Mouse (Mus musculus) kidney, embryonic 15.5 days (tissue): ENCODE data around the gene Eif3c. TPM values are rescaled to one million over a fixed set of nuclear protein-coding genes. Genes with fewer than 3 reads are reported as not detected.

Experiments used
- ATAC-seq: fragments of 200-750 bp; cut with Nextera tagmentation; replicated peaks from 2 replicates; pipeline ENCODE4 v1.8.0; 2017; ENCODE audit warnings: moderate TSS enrichment; ENCODE audit not compliant: low FRiP score
- H3K27ac ChIP-seq: fragments of 300-500 bp; sonication (generic); 2 replicates; pipeline ENCODE4 v1.5.1; 2015; ENCODE audit warnings: mild to moderate bottlenecking, inconsistent platforms
- H3K27me3 ChIP-seq: fragments of 300-500 bp; sonication (generic); 2 replicates; pipeline ENCODE4 v1.6.1; 2015; ENCODE audit warnings: inconsistent platforms
- H3K36me3 ChIP-seq: fragments of 300-500 bp; sonication (generic); 2 replicates; pipeline ENCODE4 v1.6.1; 2015; ENCODE audit warnings: inconsistent platforms
- H3K4me1 ChIP-seq: fragments of 300-500 bp; sonication (generic); 2 replicates; pipeline ENCODE4 v1.6.1; 2015; ENCODE audit warnings: inconsistent platforms
- H3K4me2 ChIP-seq: fragments of 300-500 bp; sonication (generic); 2 replicates; pipeline ENCODE4 v1.6.1; 2015; ENCODE audit warnings: moderate library complexity, mild to moderate bottlenecking, inconsistent platforms
- H3K4me3 ChIP-seq: fragments of 300-500 bp; sonication (generic); replicated peaks from 2 replicates; pipeline ENCODE4 v1.5.1; 2015; ENCODE audit warnings: mild to moderate bottlenecking, inconsistent platforms
- H3K9ac ChIP-seq: fragments of 300-500 bp; sonication (generic); 2 replicates; pipeline ENCODE4 v1.6.1; 2015; ENCODE audit warnings: mild to moderate bottlenecking, inconsistent platforms
- H3K9me3 ChIP-seq: fragments of 300-500 bp; sonication (generic); replicated peaks from 2 replicates; pipeline ENCODE4 v1.6.1; 2016; ENCODE audit warnings: inconsistent platforms
- WGBS: fragments of 180-500 bp; shearing (Covaris S2); methylation state at CpG from one replicate; pipeline ENCODE4 v1.1.7; 2015; ENCODE audit warnings: mixed read lengths; 5-methylcytosine and 5-hydroxymethylcytosine counted together
- polyA plus RNA-seq: library from polyadenylated mRNA; unstranded; fragments of >200 nt; fragmentation: Nextera tagmentation; extraction: Ambion mirVana; gene quantifications from 2 replicates; pipeline ENCODE4 v1.2.1, GENCODE M21; 2015

Gene Eif3c
- polyA plus RNA-seq, 1 experiment from 2014 or later, result 231 TPM

DNA sequence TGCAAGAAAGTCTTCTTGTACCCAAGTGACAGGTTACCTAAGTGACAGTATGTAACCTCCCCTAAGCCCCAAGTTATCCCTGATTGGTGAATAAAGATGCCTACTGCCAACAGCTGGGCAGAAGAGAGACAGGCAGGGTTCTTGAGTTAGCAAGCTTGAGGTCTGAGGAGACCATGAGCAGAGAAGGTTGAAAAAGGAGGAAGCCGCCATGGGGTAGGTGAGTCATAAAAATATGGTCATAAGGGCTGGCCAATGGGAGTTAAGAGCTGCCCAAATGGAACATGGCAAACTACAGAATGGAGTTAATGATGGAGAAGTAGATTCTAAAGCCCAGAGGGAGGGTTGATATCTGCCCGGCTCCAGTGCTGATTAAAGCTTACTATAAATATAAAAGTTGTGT is 20.6 kb downstream of the Eif3c start:
- no peak overlapping the region for H3K27ac ChIP-seq
- H3K9me3 ChIP-seq, result no peaks in the 10 kb centered on the region
- no peaks in the 10 kb centered on the region for H3K27me3 ChIP-seq
- peaks cover 72% of the 10 kb centered on the region for H3K36me3 ChIP-seq
- H3K4me1 ChIP-seq, result no peaks in the 10 kb centered on the region
- no peak for ATAC-seq
- H3K4me3 ChIP-seq, result no peak overlapping the region
- no peak overlapping the region for H3K9ac ChIP-seq
- 94% methylated on average over 2 of the region's 2 CpGs for WGBS
- H3K4me2 ChIP-seq, result no peak overlapping the region

DNA sequence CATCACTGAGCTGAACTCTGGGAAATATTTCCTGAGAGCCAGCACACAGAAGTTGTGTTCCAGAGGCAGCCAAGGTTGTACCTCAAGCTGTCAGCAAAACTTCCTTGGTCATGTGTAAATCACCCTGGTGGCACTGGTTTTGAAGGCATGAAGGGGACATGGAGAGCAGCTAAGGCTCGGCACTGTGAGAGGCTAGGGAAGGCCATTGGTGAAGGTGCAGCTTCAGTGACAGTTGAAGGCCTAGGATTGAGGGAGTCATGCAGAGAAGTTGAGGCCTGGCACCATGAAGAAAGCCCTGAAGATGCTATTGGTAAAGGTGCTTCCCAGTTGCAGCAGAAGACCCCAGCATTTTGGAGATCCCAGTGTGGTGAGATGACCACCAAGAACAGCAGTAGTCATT is 24.6 kb downstream of the Eif3c start:
- Histone ChIP-seq H3K36me3 (peaks cover 32% of the 10 kb centered on the region), H3K4me1 (no peaks in the 10 kb centered on the region), H3K9me3 (no peaks in the 10 kb centered on the region), H3K27me3 (peaks cover 6% of the 10 kb centered on the region), H3K27ac (no peak overlapping the region), H3K4me3 (no peak overlapping the region), H3K9ac (no peak overlapping the region), H3K4me2 (no peak overlapping the region)
- 77% methylated on average over 1 of the region's 1 CpGs for WGBS
- no peak for ATAC-seq

DNA sequence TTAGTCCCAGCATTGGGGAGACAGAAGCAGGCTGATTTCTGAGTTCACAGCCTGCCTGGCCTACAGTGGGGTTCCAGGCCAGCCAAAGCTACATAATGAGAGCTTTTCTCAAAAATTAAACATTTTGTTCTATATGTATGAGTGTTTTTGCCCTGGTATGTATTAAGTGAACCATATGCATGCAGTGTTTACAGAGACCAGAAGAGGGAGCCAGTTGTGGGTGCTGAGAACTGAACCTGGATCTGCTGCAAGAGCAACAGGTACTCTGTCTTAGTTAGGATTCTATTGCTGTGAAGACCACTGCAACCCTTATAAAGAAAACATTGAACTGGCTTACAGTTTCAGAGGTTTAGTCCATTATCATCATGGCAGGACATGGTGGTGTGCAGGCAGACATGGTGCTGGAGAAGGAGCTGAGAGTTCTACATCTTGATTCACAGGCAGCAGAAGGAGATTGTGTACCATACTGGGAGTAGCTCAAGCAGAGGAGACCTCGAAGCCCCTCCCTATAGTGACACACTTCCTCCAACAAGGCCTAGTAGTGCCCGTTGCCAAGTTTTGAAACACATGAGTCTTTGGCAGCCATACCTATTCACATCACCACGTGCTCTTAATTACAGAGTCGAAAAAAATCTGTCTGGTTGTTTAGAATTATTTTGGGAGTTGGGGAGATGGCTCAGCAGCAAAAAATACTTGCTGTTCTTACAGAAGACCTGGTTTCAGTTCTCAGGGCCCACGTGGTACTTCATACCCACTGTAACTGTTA is 28.2 kb downstream of the Eif3c start:
- Histone ChIP-seq H3K9ac (no peak overlapping the region), H3K36me3 (no peaks in the 10 kb centered on the region), H3K27me3 (peaks cover 24% of the 10 kb centered on the region), H3K9me3 (no peaks in the 10 kb centered on the region), H3K4me2 (no peak overlapping the region), H3K27ac (no peak overlapping the region), H3K4me1 (peaks cover 8% of the 10 kb centered on the region), H3K4me3 (no peak overlapping the region)
- ATAC-seq, result no peak
- 79% methylated on average over 5 of the region's 5 CpGs for WGBS

DNA sequence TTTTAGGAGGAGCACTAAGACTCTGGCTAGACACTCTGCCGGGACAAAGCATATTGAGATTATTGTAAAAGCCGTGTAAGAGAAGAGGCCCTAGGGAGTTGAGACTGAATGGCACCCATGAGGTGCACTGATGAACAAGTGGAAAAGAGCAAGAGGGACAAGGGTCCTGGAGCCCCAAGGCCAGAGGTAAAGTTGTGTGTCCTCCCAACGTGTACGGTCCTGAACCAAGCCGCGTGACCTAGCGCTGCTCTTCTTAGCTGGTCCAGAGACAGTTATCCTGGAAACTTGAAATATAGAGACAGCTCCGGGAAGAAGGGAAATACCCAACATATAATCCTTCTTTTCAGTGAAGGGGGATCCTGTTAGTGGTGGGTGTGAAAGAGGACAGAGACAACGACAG is 29.7 kb downstream of the Eif3c start:
- no peak for ATAC-seq
- Histone ChIP-seq H3K4me2 (peak overlapping the region; percentile 87), H3K36me3 (no peaks in the 10 kb centered on the region), H3K27me3 (peaks cover 24% of the 10 kb centered on the region), H3K9me3 (no peaks in the 10 kb centered on the region), H3K4me3 (peak overlapping the region; percentile 49), H3K4me1 (peaks cover 8% of the 10 kb centered on the region), H3K9ac (no peak overlapping the region), H3K27ac (no peak overlapping the region)
- 61% methylated on average over 9 of the region's 9 CpGs for WGBS

DNA sequence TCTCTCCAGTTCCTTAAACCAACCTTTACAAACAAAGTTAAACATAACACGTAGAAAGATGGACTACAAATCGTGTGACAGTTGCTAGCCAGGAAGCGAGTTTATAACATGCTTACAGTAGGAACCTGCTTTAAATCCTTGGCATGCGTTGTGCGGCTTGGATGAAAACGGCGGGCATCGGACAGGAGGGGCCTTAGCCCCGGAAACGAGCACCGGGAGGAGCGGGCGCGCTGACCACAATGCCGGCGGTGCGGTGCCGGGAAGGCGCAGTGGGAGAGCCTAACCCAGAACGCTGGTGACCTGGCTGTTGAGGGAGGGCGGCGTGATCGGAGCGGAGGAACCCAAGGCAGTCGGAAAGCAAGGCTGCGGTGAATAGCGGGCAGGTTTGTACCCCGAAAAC is 30.4 kb downstream of the Eif3c start:
- ATAC-seq, result no peak

DNA sequence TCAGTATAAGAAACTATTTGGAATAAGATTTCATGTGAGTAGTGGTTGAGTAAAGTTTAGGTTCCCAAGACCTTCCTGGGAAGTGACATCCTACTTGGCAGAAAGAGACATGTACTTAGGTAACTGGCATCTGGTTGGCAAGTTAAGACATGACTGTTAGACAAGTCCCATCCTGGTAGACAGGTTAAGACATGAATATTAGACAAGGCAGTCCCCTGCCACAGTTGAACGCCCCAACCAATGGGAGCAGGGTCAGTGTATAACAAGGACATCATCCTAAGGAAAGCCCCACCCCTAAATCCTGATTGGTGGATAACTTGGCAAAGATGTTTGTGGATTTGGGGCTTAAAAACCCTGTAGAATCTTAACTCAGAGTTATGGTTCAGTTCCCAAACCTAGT is 32.8 kb downstream of the Eif3c start:
- no peak overlapping the region for H3K4me3 ChIP-seq
- no peak for ATAC-seq
- WGBS, result 76% methylated on average over 1 of the region's 1 CpGs

More for the DNA sequence above, 30.4 kb downstream of the Eif3c start:
- H3K4me3 ChIP-seq, result peak overlapping the region; percentile 49
- H3K27ac ChIP-seq, result no peak overlapping the region
- peaks cover 8% of the 10 kb centered on the region for H3K4me1 ChIP-seq
- H3K27me3 ChIP-seq, result peaks cover 24% of the 10 kb centered on the region
- 2% methylated on average over 28 of the region's 28 CpGs for WGBS
- peak overlapping the region; percentile 87 for H3K4me2 ChIP-seq
- no peaks in the 10 kb centered on the region for H3K9me3 ChIP-seq
- H3K36me3 ChIP-seq, result no peaks in the 10 kb centered on the region
- peak overlapping the region; percentile 56 for H3K9ac ChIP-seq

DNA sequence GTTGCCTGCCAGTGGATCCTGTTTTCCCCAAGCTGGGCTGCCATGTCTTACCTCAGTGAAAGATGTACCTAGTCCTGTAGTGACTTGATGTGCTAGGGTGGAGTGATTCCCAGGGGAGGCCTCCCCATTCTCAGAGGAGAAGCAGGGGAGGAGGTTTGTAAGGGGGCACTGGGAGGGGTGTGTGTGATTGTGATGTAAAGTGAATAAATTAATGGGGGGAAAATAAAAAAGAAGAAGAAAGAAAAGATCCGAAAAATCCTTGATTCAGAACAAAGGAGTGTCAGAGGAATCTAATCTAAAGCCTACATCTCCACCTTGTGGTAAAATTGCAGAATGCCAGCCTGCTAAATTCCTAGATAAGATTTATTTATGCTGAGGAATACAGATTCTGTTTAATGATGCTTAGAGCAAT is 38.0 kb downstream of the Eif3c start:
- 7% methylated on average over 1 of the region's 1 CpGs for WGBS
- Histone ChIP-seq H3K4me3 (no peak overlapping the region), H3K9ac (no peak overlapping the region)

More for the DNA sequence above, 32.8 kb downstream of the Eif3c start:
- Histone ChIP-seq H3K4me1 (peaks cover 8% of the 10 kb centered on the region), H3K27ac (no peak overlapping the region), H3K36me3 (no peaks in the 10 kb centered on the region), H3K4me2 (no peak overlapping the region), H3K9ac (no peak overlapping the region), H3K27me3 (peaks cover 28% of the 10 kb centered on the region), H3K9me3 (no peaks in the 10 kb centered on the region)

DNA sequence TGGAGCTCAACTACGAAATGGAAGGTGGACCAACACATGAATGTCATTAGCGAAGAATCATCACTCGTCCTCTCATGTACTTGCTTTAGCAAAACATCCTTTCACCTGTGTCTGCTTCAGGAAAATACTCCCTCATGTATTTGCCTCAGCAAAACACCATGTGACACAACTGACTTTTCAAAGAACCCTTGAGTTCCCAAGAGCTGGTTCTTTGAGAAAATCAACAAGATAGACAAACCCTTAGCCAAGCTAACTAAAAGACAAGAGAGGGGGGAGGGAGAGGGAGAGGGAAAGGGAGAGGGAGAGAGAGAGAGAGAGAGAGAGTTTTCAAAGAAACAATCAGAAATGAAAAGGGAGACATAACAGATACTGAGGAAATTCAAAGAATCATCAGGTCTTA is 42.9 kb downstream of the Eif3c start:
- H3K27me3 ChIP-seq, result 0 out of 2 replicates have a peak, but pooled peaks cover 5% of the 10 kb centered on the region
- H3K4me1 ChIP-seq, result peaks cover 3% of the 10 kb centered on the region; the same call in 1 of the 2 replicates
- no peak overlapping the region for H3K9ac ChIP-seq
- H3K27ac ChIP-seq, result no peak overlapping the region
- no peak overlapping the region for H3K4me3 ChIP-seq
- 79% methylated on average over 3 of the region's 3 CpGs for WGBS
- H3K4me2 ChIP-seq, result no peak overlapping the region
- H3K36me3 ChIP-seq, result no peaks in the 10 kb centered on the region
- no peak for ATAC-seq
- H3K9me3 ChIP-seq, result no peaks in the 10 kb centered on the region

More for the DNA sequence above, 38.0 kb downstream of the Eif3c start:
- no peak for ATAC-seq
- H3K9me3 ChIP-seq, result no peaks in the 10 kb centered on the region
- 0 out of 2 replicates have a peak, but pooled peaks cover 4% of the 10 kb centered on the region for H3K27me3 ChIP-seq
- no peaks in the 10 kb centered on the region for H3K36me3 ChIP-seq
- peaks cover 3% of the 10 kb centered on the region; the same call in 1 of the 2 replicates for H3K4me1 ChIP-seq
- no peak overlapping the region for H3K4me2 ChIP-seq
- no peak overlapping the region for H3K27ac ChIP-seq

DNA sequence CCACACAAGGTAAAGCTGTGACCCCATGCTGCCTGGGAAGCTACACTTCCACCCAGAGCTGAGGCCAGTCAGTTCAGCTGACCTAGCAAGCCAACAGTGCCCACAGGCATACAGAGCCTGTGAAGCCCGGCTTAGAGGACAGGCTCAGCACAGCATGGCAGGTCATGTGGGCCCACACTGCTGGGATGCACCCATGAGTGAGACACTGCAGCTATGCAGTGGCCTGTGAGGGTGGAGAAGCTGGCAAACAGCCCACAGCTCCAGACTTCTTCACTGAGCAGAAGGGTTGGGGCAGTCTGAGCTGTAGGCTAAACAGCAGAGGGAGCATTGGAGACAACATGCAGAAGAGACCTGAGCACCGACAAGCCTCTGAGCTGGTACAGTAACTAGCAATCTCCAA is 46.7 kb downstream of the Eif3c start:
- no peak for ATAC-seq
- no peak overlapping the region for H3K9ac ChIP-seq
- H3K4me3 ChIP-seq, result no peak overlapping the region
- no peak overlapping the region for H3K4me2 ChIP-seq
- H3K27me3 ChIP-seq, result peaks cover 9% of the 10 kb centered on the region; the same call in 1 of the 2 replicates
- no peaks in the 10 kb centered on the region for H3K36me3 ChIP-seq
- no peaks in the 10 kb centered on the region for H3K4me1 ChIP-seq
- no peaks in the 10 kb centered on the region for H3K9me3 ChIP-seq
- no peak overlapping the region for H3K27ac ChIP-seq
- WGBS, result 63% methylated on average over 2 of the region's 2 CpGs

DNA sequence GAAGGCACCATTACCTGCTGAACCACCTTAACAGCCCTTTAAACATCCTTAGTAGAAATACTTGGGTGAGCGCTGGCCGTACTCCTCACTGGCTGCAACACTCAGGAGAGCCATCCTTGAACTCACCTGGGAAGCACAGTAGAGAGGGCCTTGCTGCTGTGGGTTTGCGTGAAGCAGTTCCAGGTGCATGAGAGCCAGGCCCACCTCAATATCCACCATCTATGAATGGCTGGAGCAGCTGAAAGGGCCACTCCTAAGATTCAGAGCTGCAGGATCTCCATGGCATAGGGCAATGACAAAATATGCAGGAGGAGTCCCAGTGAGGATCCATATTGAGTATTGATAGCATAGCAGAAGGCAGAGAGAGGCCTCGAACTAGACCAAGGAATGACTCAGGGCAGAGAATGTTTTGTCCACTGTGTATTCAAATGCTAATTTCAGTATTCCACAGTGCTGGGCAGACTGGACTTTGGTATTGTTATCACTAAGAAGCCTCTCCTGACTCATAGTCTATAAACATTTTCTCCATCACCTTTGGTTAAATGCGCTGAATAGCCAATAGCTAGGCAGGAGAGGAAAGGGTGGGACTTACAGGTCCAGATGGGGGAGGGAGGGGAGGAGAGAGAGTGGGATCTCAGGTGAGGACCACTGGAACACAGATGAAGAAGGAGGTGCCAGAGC is 47.8 kb downstream of the Eif3c start:
- 92% methylated on average over 5 of the region's 5 CpGs for WGBS
- no peak overlapping the region for H3K4me3 ChIP-seq
- no peak overlapping the region for H3K9ac ChIP-seq
- no peaks in the 10 kb centered on the region for H3K4me1 ChIP-seq
- ATAC-seq, result no peak
- H3K27ac ChIP-seq, result no peak overlapping the region
- peaks cover 9% of the 10 kb centered on the region; the same call in 1 of the 2 replicates for H3K27me3 ChIP-seq
- no peaks in the 10 kb centered on the region for H3K9me3 ChIP-seq
- H3K4me2 ChIP-seq, result no peak overlapping the region
- no peaks in the 10 kb centered on the region for H3K36me3 ChIP-seq

DNA sequence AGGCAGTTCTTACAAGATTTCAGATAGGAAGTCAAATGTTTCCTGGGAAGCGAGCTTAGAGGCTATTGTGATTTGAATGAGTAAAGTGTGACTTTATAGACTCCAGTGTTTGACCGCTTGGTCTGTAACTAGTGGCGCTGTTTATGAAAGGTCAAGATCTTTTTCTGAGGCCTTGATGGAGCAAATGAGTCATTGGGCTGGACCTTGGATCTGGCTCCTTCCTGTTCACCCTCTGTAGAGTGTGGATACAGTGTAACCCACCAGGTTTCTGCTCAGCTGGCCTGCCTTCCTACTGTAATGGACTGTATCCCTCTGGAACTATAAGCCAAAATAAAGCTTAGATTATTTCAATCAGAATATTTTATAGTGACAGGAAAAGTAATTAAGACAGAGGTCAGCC is 54.9 kb downstream of the Eif3c start:
- no peak overlapping the region for H3K4me2 ChIP-seq
- ATAC-seq, result no peak
- H3K9ac ChIP-seq, result no peak overlapping the region
- no peak overlapping the region for H3K4me3 ChIP-seq
- no peaks in the 10 kb centered on the region for H3K27me3 ChIP-seq
- WGBS, result 77% methylated on average over 3 of the region's 3 CpGs
- H3K36me3 ChIP-seq, result no peaks in the 10 kb centered on the region
- H3K4me1 ChIP-seq, result no peaks in the 10 kb centered on the region
- no peaks in the 10 kb centered on the region for H3K9me3 ChIP-seq
- H3K27ac ChIP-seq, result no peak overlapping the region

DNA sequence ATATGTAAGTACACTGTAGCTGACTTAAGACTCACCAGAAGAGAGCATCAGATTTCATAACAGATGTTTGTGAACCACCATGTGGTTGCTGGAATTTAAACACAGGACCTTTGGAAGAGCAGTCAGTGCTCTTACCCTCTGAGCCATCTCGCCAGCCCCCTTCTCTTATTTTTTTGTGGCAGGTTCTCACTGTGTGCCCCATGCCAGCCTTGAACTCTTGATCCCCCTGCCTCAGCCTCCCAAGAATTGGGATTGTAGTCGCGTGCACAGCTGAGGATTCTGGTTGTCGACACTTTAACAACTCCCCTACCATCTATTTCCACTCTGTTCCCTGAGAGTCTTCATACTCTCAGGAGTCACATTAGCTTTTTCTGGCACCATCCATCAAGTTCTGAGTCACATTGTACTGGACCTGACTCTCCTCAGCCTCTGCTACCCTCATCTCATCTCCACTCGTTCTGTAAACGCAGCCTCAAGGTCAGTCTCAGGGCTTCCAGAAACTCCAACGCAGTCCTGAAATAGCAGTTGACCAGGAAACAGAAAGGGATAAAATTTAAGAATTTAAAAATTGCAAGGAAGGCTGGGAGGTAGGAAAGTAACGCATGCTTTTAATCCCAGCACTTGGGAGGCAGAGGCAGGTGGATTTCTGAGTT is 59.0 kb downstream of the Eif3c start:
- Histone ChIP-seq H3K4me1 (peaks cover 5% of the 10 kb centered on the region), H3K9me3 (no peaks in the 10 kb centered on the region), H3K27ac (no peak overlapping the region), H3K9ac (no peak overlapping the region), H3K27me3 (no peaks in the 10 kb centered on the region), H3K4me3 (no peak overlapping the region), H3K4me2 (no peak overlapping the region), H3K36me3 (no peaks in the 10 kb centered on the region)
- ATAC-seq, result no peak
- WGBS, result 84% methylated on average over 8 of the region's 8 CpGs
